Mouse (Mus musculus): ENCODE measurements around the gene Secisbp2l. TPM values are rescaled to one million over a fixed set of nuclear protein-coding genes. Genes with fewer than 3 reads are reported as not detected.

The Secisbp2l gene
- 12.3 and 16.2 TPM in 2 replicates for polyA plus RNA-seq (2016; fragmentation: Nextera tagmentation; extraction: Ambion mirVana)

DNA sequence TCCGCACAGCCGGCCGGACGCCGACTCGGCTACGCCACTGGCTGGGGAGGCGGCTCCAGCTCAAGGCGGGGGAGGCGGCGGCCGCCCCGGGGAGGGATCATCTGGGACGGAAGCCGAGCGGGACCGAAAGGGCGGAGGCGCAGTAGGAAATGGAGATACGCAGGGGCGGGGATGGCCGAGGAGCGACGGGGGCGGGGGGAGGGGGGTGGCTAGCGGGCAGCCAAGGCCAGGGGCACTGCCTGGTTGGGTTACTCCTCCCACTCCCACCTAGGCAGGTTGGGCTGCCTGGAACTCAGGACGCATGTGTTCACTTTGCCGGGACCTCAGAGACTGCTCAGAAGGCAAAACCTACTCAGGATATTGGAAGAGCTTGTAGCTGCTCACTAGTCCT, at the start of gene Secisbp2l:
Gene Secisbp2l, minus strand, starts transcription at position 152 of the 391 bp plus-strand sequence.
- Histone ChIP-seq H3K4me3 (peak within 1 kb of the TSS; percentile 85), H3K27me3 (ENCODE audit: low read depth, poor library complexity, severe bottlenecking) (no peaks in the 10 kb centered on the region), H3K27ac (peak within 1 kb of the TSS; percentile 93), H3K9me3 (replicated peaks) (no peaks in the 10 kb centered on the region), H3K36me3 (no peaks in the 10 kb centered on the region), H3K4me1 (peaks cover 42% of the 10 kb centered on the region)
- DNase-seq (ENCODE audit: low spot score), result peak; percentile 96
- 1% methylated on average over 28 of the region's 28 CpGs for WGBS

DNA sequence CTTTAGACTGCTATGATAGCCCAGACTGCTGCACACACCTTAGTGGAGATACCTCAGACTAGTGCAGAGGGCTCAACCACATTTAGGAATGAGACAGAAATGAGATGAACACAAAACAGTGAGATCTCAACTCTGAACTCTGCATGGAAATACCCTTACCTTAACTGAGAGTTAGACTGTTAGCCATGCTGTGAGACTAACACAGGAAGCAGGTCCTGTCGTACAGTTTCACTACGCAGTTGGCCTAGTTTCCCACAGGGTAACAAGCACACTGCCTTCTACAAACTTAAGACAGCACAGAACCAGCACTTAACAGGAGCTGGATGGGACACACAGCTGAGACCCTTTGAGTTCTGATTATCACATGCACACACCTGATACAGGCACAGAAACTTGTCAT, 47.3 kb upstream of the Secisbp2l start:
- no peak for DNase-seq (ENCODE audit: low spot score)
- H3K36me3 ChIP-seq, result peaks cover 68% of the 10 kb centered on the region
- no peak overlapping the region for H3K4me3 ChIP-seq
- H3K9me3 ChIP-seq (replicated peaks), result no peaks in the 10 kb centered on the region
- 95% methylated on average over 2 of the region's 2 CpGs for WGBS
- no peaks in the 10 kb centered on the region for H3K27me3 ChIP-seq (ENCODE audit: low read depth, poor library complexity, severe bottlenecking)
- H3K27ac ChIP-seq, result no peak overlapping the region
- no peaks in the 10 kb centered on the region for H3K4me1 ChIP-seq

DNA sequence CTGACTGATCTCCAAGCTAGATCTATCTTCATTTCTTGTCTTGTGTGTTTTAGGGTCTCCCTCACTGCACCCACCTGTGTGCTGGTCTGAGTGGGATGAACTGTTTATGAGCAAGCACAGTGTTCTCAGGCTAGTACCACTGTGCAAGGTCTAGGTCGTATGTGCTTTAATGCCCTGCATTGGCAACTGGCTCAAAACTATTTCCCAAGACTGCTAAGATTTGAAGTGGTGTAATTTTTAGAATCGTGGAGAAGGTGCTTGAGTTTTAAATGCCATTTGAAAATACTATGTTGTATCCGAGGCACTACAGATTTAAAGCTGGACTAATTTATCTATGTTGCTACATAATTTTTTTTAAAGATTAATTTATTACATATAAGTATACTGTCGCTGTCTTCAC, 45.2 kb upstream of the Secisbp2l start:
- DNase-seq (ENCODE audit: low spot score), result no peak
- no peak overlapping the region for H3K4me3 ChIP-seq
- H3K9me3 ChIP-seq (replicated peaks), result no peaks in the 10 kb centered on the region
- WGBS, result 91% methylated on average over 4 of the region's 4 CpGs
- peaks cover 47% of the 10 kb centered on the region for H3K36me3 ChIP-seq
- H3K4me1 ChIP-seq, result no peaks in the 10 kb centered on the region
- no peaks in the 10 kb centered on the region for H3K27me3 ChIP-seq (ENCODE audit: low read depth, poor library complexity, severe bottlenecking)
- H3K27ac ChIP-seq, result no peak overlapping the region

DNA sequence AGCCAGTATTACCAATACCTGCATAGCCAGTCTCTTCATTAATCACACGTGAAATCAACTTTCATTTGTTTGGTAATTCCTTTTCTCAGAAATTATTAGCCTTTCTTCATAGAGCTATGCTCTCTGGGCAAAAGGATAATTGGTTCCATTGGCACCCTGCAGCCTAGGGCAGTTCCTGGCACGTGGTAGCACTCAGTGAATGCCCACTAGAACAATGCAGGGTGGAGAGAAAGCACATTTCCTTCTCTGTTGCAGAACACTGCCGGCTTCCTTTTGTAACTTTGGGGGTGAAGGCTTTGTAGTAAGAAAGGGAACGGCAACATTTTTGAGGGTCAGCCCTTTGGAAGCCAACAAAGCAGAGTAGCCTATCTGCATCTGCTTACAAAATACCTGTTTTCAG, 43.5 kb upstream of the Secisbp2l start:
- H3K4me3 ChIP-seq, result no peak overlapping the region
- no peak overlapping the region for H3K27ac ChIP-seq
- H3K9me3 ChIP-seq (replicated peaks), result no peaks in the 10 kb centered on the region
- 83% methylated on average over 4 of the region's 4 CpGs for WGBS
- no peak for DNase-seq (ENCODE audit: low spot score)
- no peaks in the 10 kb centered on the region for H3K4me1 ChIP-seq
- H3K27me3 ChIP-seq (ENCODE audit: low read depth, poor library complexity, severe bottlenecking), result no peaks in the 10 kb centered on the region
- H3K36me3 ChIP-seq, result peaks cover 30% of the 10 kb centered on the region

DNA sequence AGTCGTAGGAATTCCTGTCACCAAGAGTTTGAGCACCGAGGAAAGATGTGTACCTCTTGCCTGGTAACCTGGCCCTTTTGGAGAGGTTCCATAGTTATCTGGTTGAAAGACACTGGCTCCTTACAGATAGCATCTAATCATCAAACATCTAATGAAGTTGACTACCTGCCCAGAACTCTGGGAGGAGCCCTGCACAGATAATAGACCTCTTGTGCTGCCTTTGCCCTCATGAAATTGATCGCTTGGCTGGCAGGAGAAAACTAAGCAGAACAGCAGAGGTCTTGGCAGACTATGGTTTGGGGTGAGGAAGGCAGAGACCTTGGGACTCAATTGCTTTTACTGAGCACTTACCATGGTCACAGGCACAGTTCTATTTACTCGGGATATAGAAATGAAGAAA, 37.7 kb upstream of the Secisbp2l start:
- H3K27ac ChIP-seq, result no peak overlapping the region
- no peaks in the 10 kb centered on the region for H3K36me3 ChIP-seq
- H3K27me3 ChIP-seq (ENCODE audit: low read depth, poor library complexity, severe bottlenecking), result no peaks in the 10 kb centered on the region
- no peak for DNase-seq (ENCODE audit: low spot score)
- H3K9me3 ChIP-seq (replicated peaks), result no peaks in the 10 kb centered on the region
- WGBS, result 87% methylated on average over 4 of the region's 4 CpGs
- H3K4me1 ChIP-seq, result no peaks in the 10 kb centered on the region
- no peak overlapping the region for H3K4me3 ChIP-seq

DNA sequence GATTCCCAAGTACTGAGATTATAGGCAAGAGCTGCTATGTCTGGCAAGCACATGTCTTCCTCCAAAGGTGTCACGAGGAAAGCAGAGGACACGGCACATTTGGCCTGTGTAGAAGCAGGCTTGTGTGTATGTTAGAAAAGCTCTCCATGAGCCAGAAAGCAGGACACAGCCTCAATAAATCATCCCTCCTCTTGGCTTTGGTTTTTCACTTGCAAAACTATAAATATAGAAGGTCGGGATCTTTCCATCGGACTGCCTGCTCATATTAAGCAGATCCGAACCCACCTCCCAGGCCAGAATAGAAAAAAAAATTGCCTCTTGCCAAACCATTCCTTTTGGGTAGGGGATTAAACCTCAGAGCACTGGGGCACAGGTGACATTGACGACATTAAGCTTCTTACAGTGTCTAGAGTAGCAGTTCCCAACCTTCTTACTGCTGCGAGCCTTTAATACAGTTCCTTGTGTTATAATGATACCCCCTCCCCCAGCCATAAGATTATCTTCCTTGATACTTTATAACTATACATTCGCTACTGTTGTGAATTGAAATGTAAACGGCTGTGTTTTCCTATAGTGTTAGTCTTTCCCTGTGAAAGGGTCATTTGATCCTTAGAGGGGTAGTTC, 31.4 kb upstream of the Secisbp2l start:
- H3K27me3 ChIP-seq (ENCODE audit: low read depth, poor library complexity, severe bottlenecking), result no peaks in the 10 kb centered on the region
- whole genome bisulfite sequencing, result 82% methylated on average over 9 of the region's 9 CpGs
- no peaks in the 10 kb centered on the region for H3K9me3 ChIP-seq (replicated peaks)
- H3K4me1 ChIP-seq, result no peaks in the 10 kb centered on the region
- H3K36me3 ChIP-seq, result no peaks in the 10 kb centered on the region
- H3K4me3 ChIP-seq, result no peak overlapping the region
- DNase-seq (ENCODE audit: low spot score), result no peak
- no peak overlapping the region for H3K27ac ChIP-seq

DNA sequence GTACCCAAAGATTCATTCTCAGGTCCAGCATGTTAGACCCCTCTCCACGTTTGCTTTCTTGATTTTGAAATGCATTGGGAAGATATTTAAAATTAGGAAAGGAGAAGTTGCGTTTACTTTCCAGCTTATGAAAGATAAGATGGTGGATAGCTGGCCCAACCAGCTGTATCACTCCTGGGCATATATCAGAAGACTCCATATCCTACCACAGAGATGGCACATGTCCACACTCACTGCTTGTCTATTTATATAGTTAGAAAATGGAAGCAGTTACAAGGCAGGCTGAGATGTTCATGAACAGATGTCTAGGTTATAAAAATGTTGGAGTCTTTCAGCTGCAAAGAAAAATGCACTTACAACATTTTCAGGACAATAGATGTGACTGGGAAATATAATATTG, 28.7 kb upstream of the Secisbp2l start:
- Histone ChIP-seq H3K9me3 (replicated peaks) (no peaks in the 10 kb centered on the region), H3K27ac (no peak overlapping the region), H3K27me3 (ENCODE audit: low read depth, poor library complexity, severe bottlenecking) (no peaks in the 10 kb centered on the region), H3K4me1 (no peaks in the 10 kb centered on the region), H3K36me3 (no peaks in the 10 kb centered on the region), H3K4me3 (no peak overlapping the region)
- 88% methylated on average over 2 of the region's 2 CpGs for WGBS
- DNase-seq (ENCODE audit: low spot score), result no peak

DNA sequence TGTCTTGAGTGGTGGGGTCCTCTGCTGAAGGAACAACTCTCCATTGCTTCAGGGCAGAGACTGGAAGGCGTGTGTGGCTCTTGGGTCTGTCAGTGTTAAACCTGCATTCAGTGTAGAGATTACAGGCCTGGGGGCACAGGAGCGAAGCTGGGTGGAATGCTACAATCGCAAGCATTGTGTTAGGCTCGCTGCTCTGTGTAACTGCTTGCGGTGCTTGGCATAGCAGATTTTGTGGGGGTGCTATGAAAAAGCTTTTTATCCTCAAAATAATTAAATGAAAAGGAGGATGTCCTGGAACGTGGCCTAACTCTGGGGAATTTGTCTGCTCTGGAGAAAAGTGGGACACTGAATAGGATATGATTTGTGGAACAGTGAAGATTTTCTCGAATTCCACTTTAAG, 26.9 kb upstream of the Secisbp2l start:
- Histone ChIP-seq H3K36me3 (no peaks in the 10 kb centered on the region), H3K4me1 (no peaks in the 10 kb centered on the region), H3K27me3 (ENCODE audit: low read depth, poor library complexity, severe bottlenecking) (no peaks in the 10 kb centered on the region), H3K27ac (no peak overlapping the region), H3K4me3 (no peak overlapping the region), H3K9me3 (replicated peaks) (no peaks in the 10 kb centered on the region)
- DNase-seq (ENCODE audit: low spot score), result no peak
- WGBS, result 77% methylated on average over 7 of the region's 7 CpGs

DNA sequence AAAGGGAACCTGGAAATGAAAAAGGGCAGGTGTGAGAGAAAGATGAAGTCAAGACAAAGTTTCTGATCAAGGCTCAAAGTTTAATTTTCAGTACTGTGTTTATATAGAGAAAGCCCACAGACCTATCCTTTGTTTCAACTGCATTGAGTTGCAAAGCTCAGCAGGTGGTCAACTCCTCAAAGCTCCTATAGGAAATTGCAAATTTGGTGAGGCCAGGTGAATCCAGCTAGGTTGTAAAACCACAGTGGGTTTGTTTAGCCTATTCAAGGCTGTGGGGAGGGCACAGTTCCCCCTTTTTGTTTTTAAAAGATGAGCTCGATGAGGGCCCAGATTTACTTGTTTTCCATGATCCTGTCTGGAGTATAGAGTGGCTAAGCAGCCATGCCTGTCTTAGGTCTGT, 23.2 kb upstream of the Secisbp2l start:
- Histone ChIP-seq H3K36me3 (no peaks in the 10 kb centered on the region), H3K4me3 (no peak overlapping the region), H3K27ac (no peak overlapping the region), H3K27me3 (ENCODE audit: low read depth, poor library complexity, severe bottlenecking) (no peaks in the 10 kb centered on the region), H3K9me3 (replicated peaks) (no peaks in the 10 kb centered on the region), H3K4me1 (no peaks in the 10 kb centered on the region)
- WGBS, result 54% methylated on average over 1 of the region's 1 CpGs
- DNase-seq (ENCODE audit: low spot score), result no peak

DNA sequence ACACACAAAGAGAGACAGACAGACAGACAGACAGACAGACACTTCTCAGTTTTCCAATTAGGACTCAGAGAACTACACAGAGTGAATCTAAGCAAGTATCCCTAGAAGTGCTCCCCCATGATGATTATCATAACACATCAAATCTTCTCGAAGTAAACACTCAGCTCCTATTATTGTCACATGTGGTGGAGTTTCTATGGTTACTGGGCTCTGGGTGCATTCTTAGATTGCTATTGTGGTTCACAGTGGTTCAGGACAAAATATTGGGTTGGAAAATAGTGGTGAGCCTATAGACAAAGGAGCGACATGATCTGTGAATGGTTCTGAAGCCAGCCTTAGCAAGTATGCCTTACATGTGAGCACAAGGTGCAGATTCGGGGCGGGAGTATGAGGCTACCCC, 19.3 kb upstream of the Secisbp2l start:
- Histone ChIP-seq H3K27me3 (ENCODE audit: low read depth, poor library complexity, severe bottlenecking) (no peaks in the 10 kb centered on the region), H3K27ac (no peak overlapping the region), H3K36me3 (no peaks in the 10 kb centered on the region), H3K4me3 (no peak overlapping the region), H3K4me1 (no peaks in the 10 kb centered on the region), H3K9me3 (replicated peaks) (no peaks in the 10 kb centered on the region)
- DNase-seq (ENCODE audit: low spot score), result no peak
- WGBS, result 86% methylated on average over 4 of the region's 4 CpGs

DNA sequence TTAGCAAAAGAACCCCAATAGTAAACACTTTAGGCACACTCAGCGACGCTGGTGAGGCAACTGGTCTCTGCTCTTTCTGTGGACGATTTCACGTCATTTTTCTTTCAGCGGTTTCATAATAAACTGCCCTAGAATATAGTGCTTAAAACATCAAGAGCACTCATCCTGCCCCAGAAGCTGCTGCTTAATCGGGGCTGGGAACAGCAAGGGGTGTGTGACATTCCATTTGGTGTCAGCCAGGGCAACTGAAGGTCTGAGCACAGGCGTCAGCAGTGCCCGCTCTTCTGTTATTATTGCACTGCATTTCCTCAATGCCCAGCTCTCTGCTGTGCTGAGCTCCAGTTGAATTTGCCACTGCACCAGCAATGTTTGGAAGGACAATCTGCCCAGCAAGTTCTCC, 18.4 kb upstream of the Secisbp2l start:
- H3K27me3 ChIP-seq (ENCODE audit: low read depth, poor library complexity, severe bottlenecking), result no peaks in the 10 kb centered on the region
- H3K9me3 ChIP-seq (replicated peaks), result no peaks in the 10 kb centered on the region
- DNase-seq (ENCODE audit: low spot score), result no peak
- WGBS, result 62% methylated on average over 8 of the region's 8 CpGs
- H3K36me3 ChIP-seq, result no peaks in the 10 kb centered on the region
- no peak overlapping the region for H3K4me3 ChIP-seq
- no peaks in the 10 kb centered on the region for H3K4me1 ChIP-seq
- H3K27ac ChIP-seq, result no peak overlapping the region

DNA sequence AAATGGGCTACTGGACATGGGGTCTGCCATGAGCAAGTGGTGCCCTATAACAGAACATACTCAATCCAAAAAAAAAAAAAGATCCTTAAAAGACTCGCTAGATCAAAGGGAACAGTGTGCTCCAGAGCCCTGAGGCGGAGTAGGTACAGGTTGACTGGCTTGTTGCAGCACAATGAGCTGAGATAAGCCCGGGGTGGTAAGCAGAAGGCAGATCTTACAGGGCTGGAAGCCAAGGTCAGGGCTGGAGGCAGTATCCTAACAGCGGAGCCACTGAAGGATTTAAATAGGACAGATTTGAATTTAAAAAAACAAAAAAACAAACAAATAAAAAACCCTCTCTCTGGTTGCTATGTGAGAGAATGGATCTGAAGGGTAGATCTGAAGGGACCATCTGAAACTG, 17.8 kb upstream of the Secisbp2l start:
- Histone ChIP-seq H3K4me3 (no peak overlapping the region), H3K36me3 (no peaks in the 10 kb centered on the region), H3K27me3 (ENCODE audit: low read depth, poor library complexity, severe bottlenecking) (no peaks in the 10 kb centered on the region), H3K27ac (no peak overlapping the region), H3K9me3 (replicated peaks) (no peaks in the 10 kb centered on the region), H3K4me1 (no peaks in the 10 kb centered on the region)
- 76% methylated on average over 4 of the region's 4 CpGs for WGBS
- DNase-seq (ENCODE audit: low spot score), result no peak

DNA sequence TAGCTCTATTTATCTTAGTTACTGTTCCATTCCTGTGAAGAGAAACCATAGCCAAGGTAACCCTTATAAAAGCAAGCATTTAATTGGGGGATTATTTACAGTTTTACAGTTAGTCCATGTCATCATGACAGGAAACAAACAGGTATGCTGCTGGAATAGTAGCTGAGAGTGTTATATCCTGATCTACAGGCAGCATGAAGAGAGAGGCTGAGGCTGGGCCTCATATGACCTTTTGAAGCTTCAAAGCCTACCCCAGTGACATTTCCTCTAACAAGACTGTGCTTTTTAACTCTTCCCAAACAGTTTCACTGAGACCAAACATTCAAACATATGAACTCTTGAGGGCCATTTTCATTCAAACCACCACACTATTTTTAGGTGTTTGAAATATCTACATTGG, 15.2 kb upstream of the Secisbp2l start:
- Histone ChIP-seq H3K36me3 (no peaks in the 10 kb centered on the region), H3K9me3 (replicated peaks) (no peaks in the 10 kb centered on the region), H3K4me1 (no peaks in the 10 kb centered on the region), H3K27ac (no peak overlapping the region), H3K4me3 (no peak overlapping the region), H3K27me3 (ENCODE audit: low read depth, poor library complexity, severe bottlenecking) (no peaks in the 10 kb centered on the region)
- DNase-seq (ENCODE audit: low spot score), result no peak

DNA sequence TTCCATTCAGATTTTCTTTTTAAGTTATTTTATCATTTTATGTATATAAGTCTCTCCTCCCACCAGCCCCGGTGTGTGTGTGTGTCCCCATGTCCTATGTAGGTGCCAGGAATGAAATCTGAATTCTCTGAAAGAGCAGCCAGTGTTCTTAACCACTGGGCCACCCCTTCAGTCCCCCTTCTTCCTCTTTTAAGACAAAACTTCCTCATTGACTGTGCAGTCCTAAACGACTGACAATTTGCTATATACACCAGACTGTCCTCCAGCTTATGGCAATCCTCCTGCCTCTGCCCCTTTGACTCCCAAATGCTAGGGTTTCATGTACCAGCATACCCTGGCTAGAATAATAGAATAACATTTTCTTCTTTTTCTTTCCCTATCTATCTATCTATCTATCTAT, 12.4 kb upstream of the Secisbp2l start:
- no peaks in the 10 kb centered on the region for H3K36me3 ChIP-seq
- no peak overlapping the region for H3K27ac ChIP-seq
- WGBS, result 69% methylated on average over 2 of the region's 2 CpGs

More for the DNA sequence above, 12.4 kb upstream of the Secisbp2l start:
- no peak for DNase-seq (ENCODE audit: low spot score)
- H3K4me1 ChIP-seq, result peaks cover 11% of the 10 kb centered on the region
- no peaks in the 10 kb centered on the region for H3K9me3 ChIP-seq (replicated peaks)
- no peak overlapping the region for H3K4me3 ChIP-seq
- H3K27me3 ChIP-seq (ENCODE audit: low read depth, poor library complexity, severe bottlenecking), result no peaks in the 10 kb centered on the region
